Mouse (Mus musculus): ENCODE results near the gene Snx29. TPM values are rescaled to one million over a fixed set of nuclear protein-coding genes. Genes with fewer than 3 reads are reported as not detected.

Gene Snx29
- polyA plus RNA-seq, 1 experiment: 3.6 TPM

- Histone ChIP-seq H3K4me3 (ENCODE audit: insufficient read depth, low read depth, low read length) (no peak overlapping the region), H3K4me1 (ENCODE audit: control insufficient read depth, insufficient read depth, insufficient read length, low read length) (no peaks in the 10 kb centered on the region), H3K27ac (replicated peaks; ENCODE audit: low read depth, low read length) (no peak overlapping the region)
Measured at GRCm38 (mm10) chr16:11612526-11613126, 289.9 kb downstream of the Snx29 start.

- Histone ChIP-seq H3K27ac (replicated peaks; ENCODE audit: low read depth, low read length) (no peak overlapping the region), H3K4me3 (ENCODE audit: insufficient read depth, low read depth, low read length) (no peak overlapping the region), H3K4me1 (ENCODE audit: control insufficient read depth, insufficient read depth, insufficient read length, low read length) (no peaks in the 10 kb centered on the region)
Measured at GRCm38 (mm10) chr16:11614401-11615014, 291.8 kb downstream of the Snx29 start.

GRCm38 (mm10) chr16:11615633-11616032 lies 292.9 kb downstream of the Snx29 start:
- Histone ChIP-seq H3K4me1 (ENCODE audit: control insufficient read depth, insufficient read depth, insufficient read length, low read length) (no peaks in the 10 kb centered on the region), H3K27ac (replicated peaks; ENCODE audit: low read depth, low read length) (no peak overlapping the region), H3K4me3 (ENCODE audit: insufficient read depth, low read depth, low read length) (no peak overlapping the region)

GRCm38 (mm10) chr16:11619951-11620350 lies 297.2 kb downstream of the Snx29 start:
- H3K4me1 ChIP-seq (ENCODE audit: control insufficient read depth, insufficient read depth, insufficient read length, low read length): no peaks in the 10 kb centered on the region
- no peak overlapping the region for H3K27ac ChIP-seq (replicated peaks; ENCODE audit: low read depth, low read length)
- no peak overlapping the region for H3K4me3 ChIP-seq (ENCODE audit: insufficient read depth, low read depth, low read length)

GRCm38 (mm10) chr16:11621042-11621441 lies 298.3 kb downstream of the Snx29 start:
- no peak overlapping the region for H3K27ac ChIP-seq (replicated peaks; ENCODE audit: low read depth, low read length)
- no peaks in the 10 kb centered on the region for H3K4me1 ChIP-seq (ENCODE audit: control insufficient read depth, insufficient read depth, insufficient read length, low read length)
- H3K4me3 ChIP-seq (ENCODE audit: insufficient read depth, low read depth, low read length): no peak overlapping the region

- Histone ChIP-seq H3K4me3 (ENCODE audit: insufficient read depth, low read depth, low read length) (no peak overlapping the region), H3K27ac (replicated peaks; ENCODE audit: low read depth, low read length) (no peak overlapping the region), H3K4me1 (ENCODE audit: control insufficient read depth, insufficient read depth, insufficient read length, low read length) (no peaks in the 10 kb centered on the region)
Measured at GRCm38 (mm10) chr16:11621664-11622063, 299.0 kb downstream of the Snx29 start.

- H3K4me3 ChIP-seq (ENCODE audit: insufficient read depth, low read depth, low read length): no peak overlapping the region
- no peaks in the 10 kb centered on the region for H3K4me1 ChIP-seq (ENCODE audit: control insufficient read depth, insufficient read depth, insufficient read length, low read length)
- H3K27ac ChIP-seq (replicated peaks; ENCODE audit: low read depth, low read length): no peak overlapping the region
Measured at GRCm38 (mm10) chr16:11623032-11623431, 300.3 kb downstream of the Snx29 start.

GRCm38 (mm10) chr16:11624121-11624520 lies 301.4 kb downstream of the Snx29 start:
- Histone ChIP-seq H3K27ac (replicated peaks; ENCODE audit: low read depth, low read length) (no peak overlapping the region), H3K4me3 (ENCODE audit: insufficient read depth, low read depth, low read length) (no peak overlapping the region), H3K4me1 (ENCODE audit: control insufficient read depth, insufficient read depth, insufficient read length, low read length) (no peaks in the 10 kb centered on the region)

- H3K4me1 ChIP-seq (ENCODE audit: control insufficient read depth, insufficient read depth, insufficient read length, low read length): no peaks in the 10 kb centered on the region
- no peak overlapping the region for H3K27ac ChIP-seq (replicated peaks; ENCODE audit: low read depth, low read length)
- H3K4me3 ChIP-seq (ENCODE audit: insufficient read depth, low read depth, low read length): no peak overlapping the region
Measured at GRCm38 (mm10) chr16:11626004-11626481, 303.3 kb downstream of the Snx29 start.

- Histone ChIP-seq H3K4me3 (ENCODE audit: insufficient read depth, low read depth, low read length) (no peak overlapping the region), H3K4me1 (ENCODE audit: control insufficient read depth, insufficient read depth, insufficient read length, low read length) (no peaks in the 10 kb centered on the region), H3K27ac (replicated peaks; ENCODE audit: low read depth, low read length) (no peak overlapping the region)
Measured at GRCm38 (mm10) chr16:11626616-11627015, 303.9 kb downstream of the Snx29 start.

- Histone ChIP-seq H3K4me1 (ENCODE audit: control insufficient read depth, insufficient read depth, insufficient read length, low read length) (no peaks in the 10 kb centered on the region), H3K27ac (replicated peaks; ENCODE audit: low read depth, low read length) (no peak overlapping the region), H3K4me3 (ENCODE audit: insufficient read depth, low read depth, low read length) (no peak overlapping the region)
Measured at GRCm38 (mm10) chr16:11627866-11628638, 305.3 kb downstream of the Snx29 start.

- no peak overlapping the region for H3K4me3 ChIP-seq (ENCODE audit: insufficient read depth, low read depth, low read length)
- no peaks in the 10 kb centered on the region for H3K4me1 ChIP-seq (ENCODE audit: control insufficient read depth, insufficient read depth, insufficient read length, low read length)
Measured at GRCm38 (mm10) chr16:11629704-11630103, 307.0 kb downstream of the Snx29 start.

GRCm38 (mm10) chr16:11630489-11630888 lies 307.8 kb downstream of the Snx29 start:
- no peak overlapping the region for H3K27ac ChIP-seq (replicated peaks; ENCODE audit: low read depth, low read length)
- H3K4me3 ChIP-seq (ENCODE audit: insufficient read depth, low read depth, low read length): no peak overlapping the region
- H3K4me1 ChIP-seq (ENCODE audit: control insufficient read depth, insufficient read depth, insufficient read length, low read length): no peaks in the 10 kb centered on the region

More at GRCm38 (mm10) chr16:11629704-11630103, 307.0 kb downstream of the Snx29 start:
- no peak overlapping the region for H3K27ac ChIP-seq (replicated peaks; ENCODE audit: low read depth, low read length)

GRCm38 (mm10) chr16:11632205-11632747 lies 309.6 kb downstream of the Snx29 start:
- Histone ChIP-seq H3K4me3 (ENCODE audit: insufficient read depth, low read depth, low read length) (no peak overlapping the region), H3K4me1 (ENCODE audit: control insufficient read depth, insufficient read depth, insufficient read length, low read length) (peaks cover 3% of the 10 kb centered on the region; the same call in 1 of the 2 replicates), H3K27ac (replicated peaks; ENCODE audit: low read depth, low read length) (no peak overlapping the region)

- H3K4me1 ChIP-seq (ENCODE audit: control insufficient read depth, insufficient read depth, insufficient read length, low read length): peaks cover 10% of the 10 kb centered on the region
- H3K27ac ChIP-seq (replicated peaks; ENCODE audit: low read depth, low read length): no peak overlapping the region
- no peak overlapping the region for H3K4me3 ChIP-seq (ENCODE audit: insufficient read depth, low read depth, low read length)
Measured at GRCm38 (mm10) chr16:11636196-11636733, 313.6 kb downstream of the Snx29 start.
